Mouse (Mus musculus) brown adipose tissue, adult 24 weeks (tissue): ENCODE measurements at regions not wholly inside any gene's neighbourhood (a gene's known extent, or its start where the extent isn't known, plus 50 kb on each side); places are given as distances from the start of the nearest gene placed in this dataset.

Source experiments
- H3K27ac ChIP-seq: fragments of 200-500 bp; replicated peaks from 2 replicates; pipeline ENCODE4 v1.5.1; 2012; ENCODE audit warnings: low read depth, mild to moderate bottlenecking, low read length
- H3K4me1 ChIP-seq: fragments of 200-500 bp; 2 replicates; pipeline ENCODE4 v1.6.1; 2012; ENCODE audit warnings: low read length, mixed read lengths; ENCODE audit not compliant: control insufficient read depth, insufficient read depth, insufficient read length
- H3K4me3 ChIP-seq: fragments of 200-500 bp; 2 replicates; pipeline ENCODE4 v1.5.1; 2012; ENCODE audit warnings: low read depth, mild to moderate bottlenecking, low read length, moderate library complexity; ENCODE audit not compliant: insufficient read depth

GRCm38 (mm10) chr9:13905086-13905669, 77.7 kb downstream of the Fam76b start:
- Histone ChIP-seq H3K4me3 (no peak overlapping the region), H3K4me1 (no peaks in the 10 kb centered on the region), H3K27ac (no peak overlapping the region)

GRCm38 (mm10) chr9:13906736-13907135, 79.2 kb downstream of the Fam76b start:
- H3K4me3 ChIP-seq, result no peak overlapping the region
- H3K4me1 ChIP-seq, result no peaks in the 10 kb centered on the region
- H3K27ac ChIP-seq, result no peak overlapping the region

- Histone ChIP-seq H3K4me1 (no peaks in the 10 kb centered on the region), H3K27ac (no peak overlapping the region), H3K4me3 (no peak overlapping the region)
These were observed 82.1 kb downstream of the Fam76b start for GRCm38 (mm10) chr9:13909604-13910003.

GRCm38 (mm10) chr9:13910091-13910490, 82.6 kb downstream of the Fam76b start:
- Histone ChIP-seq H3K4me3 (no peak overlapping the region), H3K27ac (no peak overlapping the region), H3K4me1 (no peaks in the 10 kb centered on the region)

GRCm38 (mm10) chr9:13913459-13913858, 85.9 kb downstream of the Fam76b start:
- H3K4me3 ChIP-seq, result no peak overlapping the region
- no peaks in the 10 kb centered on the region for H3K4me1 ChIP-seq
- no peak overlapping the region for H3K27ac ChIP-seq

GRCm38 (mm10) chr9:13914131-13914530, 86.6 kb downstream of the Fam76b start:
- Histone ChIP-seq H3K4me3 (no peak overlapping the region), H3K27ac (no peak overlapping the region), H3K4me1 (no peaks in the 10 kb centered on the region)

- H3K4me1 ChIP-seq, result no peaks in the 10 kb centered on the region
- no peak overlapping the region for H3K27ac ChIP-seq
These were observed 87.3 kb downstream of the Fam76b start for GRCm38 (mm10) chr9:13914847-13915246.

GRCm38 (mm10) chr9:13916837-13917236, 89.3 kb downstream of the Fam76b start:
- H3K27ac ChIP-seq, result no peak overlapping the region
- no peaks in the 10 kb centered on the region for H3K4me1 ChIP-seq
- no peak overlapping the region for H3K4me3 ChIP-seq

More at GRCm38 (mm10) chr9:13914847-13915246, 87.3 kb downstream of the Fam76b start:
- H3K4me3 ChIP-seq, result no peak overlapping the region

- H3K27ac ChIP-seq, result no peak overlapping the region
- no peaks in the 10 kb centered on the region for H3K4me1 ChIP-seq
- H3K4me3 ChIP-seq, result no peak overlapping the region
These were observed 91.2 kb downstream of the Fam76b start for GRCm38 (mm10) chr9:13918606-13919202.

GRCm38 (mm10) chr9:13919739-13920410, 92.4 kb downstream of the Fam76b start:
- Histone ChIP-seq H3K27ac (no peak overlapping the region), H3K4me3 (no peak overlapping the region), H3K4me1 (no peaks in the 10 kb centered on the region)

- no peak overlapping the region for H3K27ac ChIP-seq
- no peak overlapping the region for H3K4me3 ChIP-seq
- H3K4me1 ChIP-seq, result no peaks in the 10 kb centered on the region
These were observed 93.1 kb downstream of the Fam76b start for GRCm38 (mm10) chr9:13920623-13921022.

- Histone ChIP-seq H3K27ac (no peak overlapping the region), H3K4me3 (no peak overlapping the region), H3K4me1 (no peaks in the 10 kb centered on the region)
These were observed 104.5 kb downstream of the Fam76b start for GRCm38 (mm10) chr9:13932001-13932508.

- no peaks in the 10 kb centered on the region for H3K4me1 ChIP-seq
- H3K4me3 ChIP-seq, result no peak overlapping the region
- no peak overlapping the region for H3K27ac ChIP-seq
These were observed 105.9 kb downstream of the Fam76b start for GRCm38 (mm10) chr9:13933404-13933803.

GRCm38 (mm10) chr9:13937301-13937700, 109.8 kb downstream of the Fam76b start:
- Histone ChIP-seq H3K27ac (no peak overlapping the region), H3K4me1 (no peaks in the 10 kb centered on the region), H3K4me3 (no peak overlapping the region)

- no peak overlapping the region for H3K4me3 ChIP-seq
- no peaks in the 10 kb centered on the region for H3K4me1 ChIP-seq
- H3K27ac ChIP-seq, result no peak overlapping the region
These were observed 119.0 kb downstream of the Fam76b start for GRCm38 (mm10) chr9:13946519-13946918.

GRCm38 (mm10) chr9:13952157-13952556, 124.6 kb downstream of the Fam76b start:
- H3K4me3 ChIP-seq, result no peak overlapping the region
- H3K27ac ChIP-seq, result no peak overlapping the region
- no peaks in the 10 kb centered on the region for H3K4me1 ChIP-seq
